Mouse (Mus musculus) bone marrow macrophage, adult 2 months (primary cell): ENCODE measurements around the gene Vgll3.

Experiments
- CTCF ChIP-seq: IDR thresholded peaks from 2 replicates; pipeline ENCODE4 v1.5.1; 2012; ENCODE audit warnings: low read depth, mild to moderate bottlenecking, low read length, moderate library complexity
- POLR2A ChIP-seq: IDR thresholded peaks from 2 replicates; pipeline ENCODE4 v1.6.1; 2012; ENCODE audit warnings: mild to moderate bottlenecking, low read depth, low read length, borderline replicate concordance

GRCm38 (mm10) chr16:65816059-65816458 lies 1.0 kb downstream of the Vgll3 start:
- no peak for TF ChIP-seq CTCF
- no peak for TF ChIP-seq POLR2A
